Mouse (Mus musculus): ENCODE measurements at regions not wholly inside any gene's neighbourhood (a gene's known extent, or its start where the extent isn't known, plus 50 kb on each side); places are given as distances from the start of the nearest gene placed in this dataset.

GRCm38 (mm10) chr6:78899952-78900351 is 431.3 kb upstream of the Reg3g start:
- peak; percentile 5 to 17 for DNase-seq (ENCODE audit: low spot score in 2 of 2)
- intact Hi-C loops (cut with DNase I) = no loop called here

- intact Hi-C loops (cut with DNase I) = no loop called here
- DNase-seq (ENCODE audit: low spot score in 2 of 2) = no peak
Observed at GRCm38 (mm10) chr6:78892730-78893129, 424.1 kb upstream of the Reg3g start.

DNA sequence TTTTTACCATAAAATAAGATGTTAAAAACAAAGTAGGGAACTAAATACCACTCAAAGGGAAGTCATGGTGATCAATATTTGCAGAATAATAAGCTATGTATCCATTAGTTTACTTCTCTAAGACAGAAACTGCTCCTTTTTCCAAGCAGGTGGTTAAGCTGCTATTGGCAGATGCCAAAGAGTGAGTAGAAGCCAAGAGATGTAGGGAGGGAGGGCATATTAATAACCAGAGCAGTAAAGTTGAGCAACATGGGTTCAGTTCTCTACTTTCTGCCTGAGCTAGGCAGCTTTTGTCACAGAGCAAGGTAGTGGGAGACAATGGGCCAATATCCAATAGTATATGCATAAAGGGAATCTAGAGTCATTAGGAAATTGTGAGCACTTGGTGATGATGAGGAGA is 394.4 kb upstream of the Reg3g start:
- no peak for DNase-seq (ENCODE audit: low spot score in 2 of 2)
- intact Hi-C loops (cut with DNase I) = no loop called here

- intact Hi-C loops (cut with DNase I) = no loop called here
- DNase-seq (ENCODE audit: low spot score in 2 of 2) = no peak
Observed at GRCm38 (mm10) chr6:78841261-78841660, 372.6 kb upstream of the Reg3g start.

- intact Hi-C loops (cut with DNase I) = no loop called here
- DNase-seq (ENCODE audit: low spot score in 2 of 2) = no peak
Observed at GRCm38 (mm10) chr6:78825901-78826629, 357.4 kb upstream of the Reg3g start.

DNA sequence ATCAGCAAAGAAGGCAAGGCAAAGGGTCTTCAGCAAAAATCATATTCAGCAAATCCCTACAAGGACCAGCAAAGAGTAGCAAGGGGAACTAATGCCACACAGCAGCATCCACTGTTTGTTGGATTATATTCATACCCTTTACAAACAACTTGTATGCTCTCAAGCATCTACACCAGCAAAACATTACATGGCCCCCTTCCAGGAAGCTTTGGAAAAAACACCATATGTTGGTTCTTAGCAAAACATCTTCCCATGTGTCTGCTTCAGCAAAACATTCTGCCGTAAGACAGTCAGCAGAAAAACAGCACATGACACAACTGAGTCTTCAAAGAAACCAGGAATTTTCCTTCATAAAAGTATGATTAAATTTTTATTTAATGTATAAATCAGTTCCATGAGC is 352.6 kb upstream of the Reg3g start:
- DNase-seq (ENCODE audit: low spot score in 2 of 2) = no peak
- intact Hi-C loops (cut with DNase I) = no loop called here

DNA sequence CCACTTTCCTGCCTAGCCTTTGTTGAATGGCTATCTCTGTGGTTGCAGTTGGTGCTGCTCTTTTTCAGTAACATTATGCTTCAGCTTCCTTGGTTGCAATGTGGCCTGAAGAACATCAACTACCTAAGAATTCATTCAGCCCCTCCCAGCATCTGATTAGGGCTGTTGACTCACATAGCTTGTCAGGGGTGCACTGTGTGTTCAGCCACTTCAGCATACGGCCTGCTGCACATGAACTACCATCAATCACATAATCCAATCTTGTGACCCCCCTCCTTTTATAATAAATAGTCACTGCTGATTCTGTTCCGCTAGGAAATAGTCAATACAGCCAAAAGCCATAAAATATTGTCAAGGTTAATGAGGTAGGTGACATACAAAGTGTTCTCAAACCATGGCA is 328.3 kb upstream of the Reg3g start:
- DNase-seq (ENCODE audit: low spot score in 2 of 2) = no peak
- intact Hi-C loops (cut with DNase I) = no loop called here

DNA sequence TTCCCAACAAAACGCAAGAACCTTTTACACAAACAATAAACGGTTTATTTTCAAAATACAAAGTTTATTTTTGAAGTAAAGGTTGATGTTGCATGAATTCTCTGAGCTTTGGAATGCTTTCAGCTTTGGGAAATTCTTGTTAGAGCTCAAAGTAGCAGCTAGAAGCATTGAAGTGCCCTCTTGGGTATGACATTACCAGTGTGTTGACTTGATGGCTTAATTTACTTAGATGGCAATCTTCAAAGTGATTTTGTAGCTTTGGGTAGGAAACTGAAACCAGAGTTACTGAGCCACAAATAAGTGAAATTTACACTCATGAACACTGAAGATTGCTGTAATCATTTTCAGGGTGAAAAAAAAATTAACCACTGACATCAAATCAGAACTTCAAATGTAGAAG is 320.3 kb upstream of the Reg3g start:
- DNase-seq (ENCODE audit: low spot score in 2 of 2) = no peak
- intact Hi-C loops (cut with DNase I) = no loop called here

DNA sequence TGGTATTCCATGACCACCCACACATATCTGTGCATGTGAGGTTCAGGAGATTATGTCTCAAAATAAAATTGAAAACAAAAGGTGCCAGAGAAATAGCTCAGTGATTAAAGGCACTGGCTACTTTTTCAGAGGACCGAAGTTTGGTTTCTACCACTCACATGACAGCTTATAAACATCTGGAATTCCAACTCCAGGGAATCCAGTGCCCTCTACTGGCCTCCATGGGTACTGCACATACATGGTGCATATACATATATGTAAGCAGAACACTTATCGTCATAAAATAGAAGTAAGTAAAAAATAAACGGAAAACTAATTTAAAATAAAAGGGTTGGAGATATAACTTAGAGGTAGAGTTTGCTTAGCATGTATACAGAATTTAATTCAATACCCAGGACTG is 288.9 kb upstream of the Reg3g start:
- intact Hi-C loops (cut with DNase I) = no loop called here
- no peak for DNase-seq (ENCODE audit: low spot score in 2 of 2)
